Mouse (Mus musculus): ENCODE results near the gene Trpm6.

GRCm38 (mm10) chr19:18757191-18757590 lies 7.4 kb downstream of the Trpm6 start:
- TF ChIP-seq CTCF (IDR thresholded peaks at IDR 0.05) (no peak), POLR2A (IDR thresholded peaks at IDR 0.05; ENCODE audit: insufficient read depth, low read depth, low read length) (no peak), EP300 (IDR thresholded peaks at IDR 0.05; ENCODE audit: insufficient read depth, low read depth, low read length) (no peak)

Data from heart, adult 2 months (tissue).